Mouse (Mus musculus) bone marrow, adult 2 months (tissue): ENCODE measurements at regions not wholly inside any gene's neighbourhood (a gene's known extent, or its start where the extent isn't known, plus 50 kb on each side); places are given as distances from the start of the nearest gene placed in this dataset.

Experiments used
- H3K27ac ChIP-seq: fragments of 200-500 bp; 2 replicates; pipeline ENCODE4 v1.5.1; 2012; ENCODE audit warnings: low read depth, mild to moderate bottlenecking, control low read depth, inconsistent platforms, low read length; ENCODE audit not compliant: control insufficient read depth, poor library complexity, insufficient read depth
- H3K4me1 ChIP-seq: fragments of 200-500 bp; 2 replicates; pipeline ENCODE4 v1.6.1; 2011; ENCODE audit warnings: low read length; ENCODE audit not compliant: control insufficient read depth, insufficient read depth
- H3K4me3 ChIP-seq: fragments of 200-500 bp; replicated peaks from 2 replicates; pipeline ENCODE3; 2011; ENCODE audit warnings: mild to moderate bottlenecking, low read depth, low read length, control low read depth; ENCODE audit not compliant: control insufficient read depth
- CTCF ChIP-seq: fragments of 200-500 bp; IDR thresholded peaks from 2 replicates; pipeline ENCODE4 v1.5.1; 2011; ENCODE audit warnings: low read length, control low read depth; ENCODE audit not compliant: control insufficient read depth, insufficient read depth
- POLR2A ChIP-seq: fragments of 200-500 bp; IDR thresholded peaks from 2 replicates; pipeline ENCODE4 v1.6.1; 2011; ENCODE audit warnings: low read depth, mild to moderate bottlenecking, control low read depth, low read length, borderline replicate concordance; ENCODE audit not compliant: control insufficient read depth
- WGBS: fragments of 180-500 bp; shearing (Covaris S2); methylation state at CpG from one replicate; pipeline ENCODE4 v1.1.7; 2018; 5-methylcytosine and 5-hydroxymethylcytosine counted together

GRCm38 (mm10) chr10:19516011-19516410 is 75.7 kb upstream of the Ifngr1 start:
- Histone ChIP-seq H3K4me3 (no peak overlapping the region), H3K4me1 (peaks cover 1% of the 10 kb centered on the region; the same call in 1 of the 2 replicates), H3K27ac (no peak overlapping the region)
- TF ChIP-seq CTCF = no peak
- TF ChIP-seq POLR2A = no peak
- WGBS = 94% methylated on average over 3 of the region's 3 CpGs

- 60% methylated on average over 2 of the region's 2 CpGs for WGBS
Observed at GRCm38 (mm10) chr10:19517093-19517492, 74.7 kb upstream of the Ifngr1 start.

GRCm38 (mm10) chr10:19518763-19519162 is 73.0 kb upstream of the Ifngr1 start:
- TF ChIP-seq POLR2A = no peak
- no peak for TF ChIP-seq CTCF
- peaks cover 5% of the 10 kb centered on the region; the same call in 1 of the 2 replicates for H3K4me1 ChIP-seq
- 14% methylated on average over 6 of the region's 6 CpGs for WGBS
- no peak overlapping the region for H3K27ac ChIP-seq
- no peak overlapping the region for H3K4me3 ChIP-seq

More at GRCm38 (mm10) chr10:19517093-19517492, 74.7 kb upstream of the Ifngr1 start:
- H3K4me1 ChIP-seq = peaks cover 1% of the 10 kb centered on the region; the same call in 1 of the 2 replicates
- TF ChIP-seq POLR2A (no peak), CTCF (no peak)
- no peak overlapping the region for H3K27ac ChIP-seq
- H3K4me3 ChIP-seq = no peak overlapping the region

- 0% methylated on average over 2 of the region's 2 CpGs for WGBS
- H3K27ac ChIP-seq = peak overlapping the region; percentile 41; the same call in 1 of the 2 replicates
- TF ChIP-seq POLR2A (no peak), CTCF (no peak)
- H3K4me3 ChIP-seq = no peak overlapping the region
- peaks cover 5% of the 10 kb centered on the region; the same call in 1 of the 2 replicates for H3K4me1 ChIP-seq
Observed at GRCm38 (mm10) chr10:19522198-19522597, 69.6 kb upstream of the Ifngr1 start.

GRCm38 (mm10) chr10:19525939-19526338 is 65.8 kb upstream of the Ifngr1 start:
- H3K4me3 ChIP-seq = no peak overlapping the region
- TF ChIP-seq CTCF (no peak), POLR2A (no peak)
- H3K27ac ChIP-seq = no peak overlapping the region
- peaks cover 7% of the 10 kb centered on the region; the same call in 1 of the 2 replicates for H3K4me1 ChIP-seq

- H3K4me3 ChIP-seq = no peak overlapping the region
- no peak for TF ChIP-seq CTCF
- TF ChIP-seq POLR2A = no peak
- H3K4me1 ChIP-seq = peaks cover 7% of the 10 kb centered on the region; the same call in 1 of the 2 replicates
- no peak overlapping the region for H3K27ac ChIP-seq
- WGBS = 13% methylated on average over 1 of the region's 1 CpGs
Observed at GRCm38 (mm10) chr10:19526353-19526752, 65.4 kb upstream of the Ifngr1 start.

GRCm38 (mm10) chr10:19529655-19530054 is 62.1 kb upstream of the Ifngr1 start:
- 69% methylated on average over 5 of the region's 5 CpGs for WGBS
- no peak for TF ChIP-seq POLR2A
- no peak for TF ChIP-seq CTCF
- no peak overlapping the region for H3K4me3 ChIP-seq
- no peak overlapping the region; the same call in 1 of the 2 replicates for H3K27ac ChIP-seq
- H3K4me1 ChIP-seq = peaks cover 4% of the 10 kb centered on the region; the same call in 1 of the 2 replicates

GRCm38 (mm10) chr10:19530056-19530455 is 61.7 kb upstream of the Ifngr1 start:
- no peak overlapping the region; the same call in 1 of the 2 replicates for H3K27ac ChIP-seq
- TF ChIP-seq CTCF (no peak), POLR2A (no peak)
- WGBS = 47% methylated on average over 6 of the region's 6 CpGs
- H3K4me1 ChIP-seq = peaks cover 4% of the 10 kb centered on the region; the same call in 1 of the 2 replicates
- H3K4me3 ChIP-seq = no peak overlapping the region

- peaks cover 4% of the 10 kb centered on the region; the same call in 1 of the 2 replicates for H3K4me1 ChIP-seq
- 37% methylated on average over 1 of the region's 1 CpGs for WGBS
- H3K4me3 ChIP-seq = no peak overlapping the region
- TF ChIP-seq POLR2A = no peak
- no peak for TF ChIP-seq CTCF
- no peak overlapping the region for H3K27ac ChIP-seq
Observed at GRCm38 (mm10) chr10:19531452-19531851, 60.3 kb upstream of the Ifngr1 start.
